Mouse (Mus musculus): ENCODE measurements around the gene Crip2. TPM values are rescaled to one million over a fixed set of nuclear protein-coding genes. Genes with fewer than 3 reads are reported as not detected.

The Crip2 gene
- total RNA-seq, 2 experiments from 2014 or later = 1,482 to 1,552 TPM

GRCm38 (mm10) chr12:113124726-113125125 lies 15.3 kb upstream of the Crip2 start:
- intact Hi-C loops (cut with DNase I) = no loop called here
- no peak for DNase-seq

- DNase-seq = no peak
- intact Hi-C loops (cut with DNase I) = no loop called here
These were observed 9.3 kb upstream of the Crip2 start for GRCm38 (mm10) chr12:113130732-113131131.

- DNase-seq = no peak
- intact Hi-C loops (cut with DNase I) = no loop called here
These were observed 8.4 kb upstream of the Crip2 start for GRCm38 (mm10) chr12:113131601-113132000.

GRCm38 (mm10) chr12:113132567-113132966 lies 7.5 kb upstream of the Crip2 start:
- intact Hi-C loops (cut with DNase I) = no loop called here

GRCm38 (mm10) chr12:113133260-113133659 lies 6.8 kb upstream of the Crip2 start:
- intact Hi-C loops (cut with DNase I) = no loop called here
- no peak for DNase-seq

More at GRCm38 (mm10) chr12:113132567-113132966, 7.5 kb upstream of the Crip2 start:
- DNase-seq = peak; percentile 72 to 80

GRCm38 (mm10) chr12:113133861-113134403 lies 6.1 kb upstream of the Crip2 start:
- intact Hi-C loops (cut with DNase I) = no loop called here
- no peak for DNase-seq

GRCm38 (mm10) chr12:113134502-113134901 lies 5.5 kb upstream of the Crip2 start:
- no peak for DNase-seq
- intact Hi-C loops (cut with DNase I) = no loop called here

- no peak for DNase-seq
- intact Hi-C loops (cut with DNase I) = no loop called here
These were observed 4.6 kb upstream of the Crip2 start for GRCm38 (mm10) chr12:113135401-113135800.

- intact Hi-C loops (cut with DNase I) = no loop called here
- DNase-seq = no peak
These were observed 3.5 kb upstream of the Crip2 start for GRCm38 (mm10) chr12:113136492-113137020.

- DNase-seq = peak in 1 of 2 experiments; percentile 48
- intact Hi-C loops (cut with DNase I) = no loop called here
These were observed 2.5 kb upstream of the Crip2 start for GRCm38 (mm10) chr12:113137260-113138213.

- intact Hi-C loops (cut with DNase I) = no loop called here
- DNase-seq = peak in 1 of 2 experiments; percentile 19
These were observed 1.7 kb upstream of the Crip2 start for GRCm38 (mm10) chr12:113138291-113138690.

- peak in 1 of 2 experiments; percentile 33 for DNase-seq
- intact Hi-C loops (cut with DNase I) = no loop called here
These were observed 853 bp upstream of the Crip2 start for GRCm38 (mm10) chr12:113138901-113139864.

GRCm38 (mm10) chr12:113140616-113141411 lies 778 bp downstream of the Crip2 start:
- intact Hi-C loops (cut with DNase I) = no loop called here
- DNase-seq = peak; percentile 64 to 74

- intact Hi-C loops (cut with DNase I) = no loop called here
- peak; percentile 78 to 83 for DNase-seq
These were observed 1.5 kb downstream of the Crip2 start for GRCm38 (mm10) chr12:113141531-113141973.

- intact Hi-C loops (cut with DNase I) = no loop called here
These were observed 2.3 kb downstream of the Crip2 start for GRCm38 (mm10) chr12:113142021-113142975.

GRCm38 (mm10) chr12:113143164-113143563 lies 3.1 kb downstream of the Crip2 start:
- intact Hi-C loops (cut with DNase I) = no loop called here
- DNase-seq = peak; percentile 51 to 70

More at GRCm38 (mm10) chr12:113142021-113142975, 2.3 kb downstream of the Crip2 start:
- DNase-seq = peak; percentile 83 to 88

- DNase-seq = peak; percentile 64 to 74
- intact Hi-C loops (cut with DNase I) = no loop called here
These were observed 4.1 kb downstream of the Crip2 start for GRCm38 (mm10) chr12:113144001-113144756.

All from heart, postnatal 36 days (tissue).